Mouse (Mus musculus): ENCODE results near the gene Ccnl2. TPM values are rescaled to one million over a fixed set of nuclear protein-coding genes. Genes with fewer than 3 reads are reported as not detected.
A peak's percentile ranks its signal among the peaks of the same experiment; 100 is the strongest.

The Ccnl2 gene
- polyA plus RNA-seq, 1 experiment = 24.7 TPM

DNA sequence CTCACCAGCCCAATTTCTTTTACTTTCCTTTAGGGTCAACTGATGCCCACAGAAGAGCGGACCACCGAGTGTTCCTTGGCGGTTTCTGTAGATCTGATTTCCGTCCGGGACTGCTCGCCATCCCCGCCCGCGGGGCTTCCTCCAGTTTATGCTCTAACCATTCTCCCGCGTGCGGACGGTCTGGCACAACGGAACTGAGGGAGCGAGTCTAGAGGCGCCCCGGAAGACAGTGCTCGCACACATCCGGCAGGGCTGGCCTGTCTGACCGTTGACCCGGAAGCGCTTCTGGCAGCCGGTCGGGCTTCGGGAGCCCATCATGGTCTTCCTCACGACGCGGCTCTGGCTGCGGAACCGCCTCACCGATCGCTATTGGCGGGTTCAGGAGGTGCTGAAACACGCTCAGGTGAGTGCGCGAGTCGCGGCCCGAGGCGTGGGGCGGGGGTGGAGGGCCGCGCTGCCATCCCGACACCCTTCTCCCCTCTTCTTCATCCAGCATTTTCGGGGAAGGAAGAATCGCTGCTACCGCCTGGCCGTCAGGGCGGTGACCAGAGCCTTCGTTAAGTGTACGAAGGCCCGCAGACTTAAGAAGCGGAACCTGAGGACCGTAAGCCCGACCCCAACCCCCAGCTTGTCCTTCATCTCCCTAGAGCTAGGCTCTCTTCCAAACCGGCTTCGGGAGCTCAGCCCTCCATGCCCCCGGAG, 8.8 kb upstream of the Ccnl2 start:
- peak overlapping the region; percentile 88 for H3K4me3 ChIP-seq
- H3K4me2 ChIP-seq (ENCODE audit: low read depth) = peak overlapping the region; percentile 96
- no peaks in the 10 kb centered on the region for H3K27me3 ChIP-seq (ENCODE audit: control insufficient read depth, insufficient read depth, insufficient read length)
- peaks cover 17% of the 10 kb centered on the region for H3K36me3 ChIP-seq (ENCODE audit: control insufficient read depth, insufficient read depth)
- TF ChIP-seq USF1 (IDR thresholded peaks at IDR 0.05; ENCODE audit: low read depth) = no peak
- TF ChIP-seq MYOG (IDR thresholded peaks at IDR 0.05; ENCODE audit: control insufficient read depth in 1 of 3, insufficient read depth in 1 of 3, insufficient read length in 2 of 3, low read depth in 2 of 3) = peak in 1 of 3 experiments; percentile 28
- no peak for TF ChIP-seq CEBPB (IDR thresholded peaks at IDR 0.05; ENCODE audit: insufficient read depth, poor library complexity, severe bottlenecking)
- TF ChIP-seq POLR2AphosphoS2 (IDR thresholded peaks at IDR 0.05; ENCODE audit: insufficient read length, low read depth) = peak; percentile 72
- peak; percentile 61 for TF ChIP-seq POLR2A (IDR thresholded peaks at IDR 0.05; ENCODE audit: insufficient read length, low read depth)
- no peak for TF ChIP-seq MAX (IDR thresholded peaks at IDR 0.05; ENCODE audit: low read depth)
- TF ChIP-seq MYOD1 (IDR thresholded peaks at IDR 0.05; ENCODE audit: control insufficient read depth in 1 of 3, insufficient read length in 2 of 3, low read depth in 2 of 3) = no peak
- peaks cover 24% of the 10 kb centered on the region for H3K79me2 ChIP-seq (ENCODE audit: control insufficient read depth, insufficient read depth)
- peak overlapping the region; percentile 5 for H3ac ChIP-seq (ENCODE audit: control insufficient read depth, insufficient read length)

DNA sequence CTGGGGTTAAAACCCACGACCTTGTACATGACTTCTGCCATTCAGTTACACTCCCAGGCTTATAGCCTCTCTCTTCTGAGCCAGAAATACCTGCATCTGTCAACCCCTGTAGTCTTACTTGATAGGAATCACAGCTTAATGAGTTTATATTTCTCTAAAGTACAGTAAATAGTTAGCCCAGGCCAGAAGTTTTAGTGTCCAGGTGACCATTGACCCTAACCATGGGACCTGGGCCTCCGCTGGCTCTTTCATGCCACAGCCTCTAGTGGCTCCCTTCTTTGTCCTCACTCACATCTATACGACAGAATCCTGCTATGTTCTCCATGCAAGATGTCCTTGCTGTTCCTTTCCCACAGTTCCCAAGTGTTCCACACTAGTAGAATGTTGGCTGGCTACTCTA, 4.4 kb upstream of the Ccnl2 start:
- H3ac ChIP-seq (ENCODE audit: control insufficient read depth, insufficient read length) = no peak overlapping the region
- no peak overlapping the region for H3K4me3 ChIP-seq
- no peaks in the 10 kb centered on the region for H3K27me3 ChIP-seq (ENCODE audit: control insufficient read depth, insufficient read depth, insufficient read length)
- H3K36me3 ChIP-seq (ENCODE audit: control insufficient read depth, insufficient read depth) = peaks cover 44% of the 10 kb centered on the region
- H3K79me2 ChIP-seq (ENCODE audit: control insufficient read depth, insufficient read depth) = peaks cover 28% of the 10 kb centered on the region
- no peak overlapping the region for H3K4me2 ChIP-seq (ENCODE audit: low read depth)
- TF ChIP-seq REST (IDR thresholded peaks at IDR 0.05; ENCODE audit: insufficient read depth, insufficient read length) = no peak
- TF ChIP-seq USF1 (IDR thresholded peaks at IDR 0.05; ENCODE audit: low read depth) = no peak
- TF ChIP-seq SRF (IDR thresholded peaks at IDR 0.05; ENCODE audit: control insufficient read depth, insufficient read length, low read depth) = no peak
- TF ChIP-seq MYOG (IDR thresholded peaks at IDR 0.05; ENCODE audit: control insufficient read depth in 1 of 3, insufficient read depth in 1 of 3, insufficient read length in 2 of 3, low read depth in 2 of 3) = no peak
- no peak for TF ChIP-seq E2F4 (IDR thresholded peaks at IDR 0.05; ENCODE audit: insufficient read depth)
- TF ChIP-seq TCF3 (IDR thresholded peaks at IDR 0.05; ENCODE audit: insufficient read length, low read depth) = no peak
- no peak for TF ChIP-seq TCF12 (IDR thresholded peaks at IDR 0.05; ENCODE audit: insufficient read depth, poor library complexity, severe bottlenecking)
- TF ChIP-seq POLR2AphosphoS2 (IDR thresholded peaks at IDR 0.05; ENCODE audit: insufficient read length, low read depth) = no peak
- TF ChIP-seq MYOD1 (IDR thresholded peaks at IDR 0.05; ENCODE audit: control insufficient read depth in 1 of 3, insufficient read length in 2 of 3, low read depth in 2 of 3) = no peak
- TF ChIP-seq CEBPB (IDR thresholded peaks at IDR 0.05; ENCODE audit: insufficient read depth, poor library complexity, severe bottlenecking) = no peak

GRCm38 (mm10) chr4:155812665-155813181, 434 bp downstream of the Ccnl2 start:
- peak overlapping the region; percentile 92 for H3ac ChIP-seq (ENCODE audit: control insufficient read depth, insufficient read length)
- TF ChIP-seq MYOG (IDR thresholded peaks at IDR 0.05; ENCODE audit: control insufficient read depth in 1 of 3, insufficient read depth in 1 of 3, insufficient read length in 2 of 3, low read depth in 2 of 3) = no peak
- no peak for TF ChIP-seq SRF (IDR thresholded peaks at IDR 0.05; ENCODE audit: control insufficient read depth, insufficient read length, low read depth)
- TF ChIP-seq TCF12 (IDR thresholded peaks at IDR 0.05; ENCODE audit: insufficient read depth, poor library complexity, severe bottlenecking) = no peak
- no peak for TF ChIP-seq MAX (IDR thresholded peaks at IDR 0.05; ENCODE audit: low read depth)
- no peak for TF ChIP-seq POLR2AphosphoS2 (IDR thresholded peaks at IDR 0.05; ENCODE audit: insufficient read length, low read depth)
- no peak for TF ChIP-seq REST (IDR thresholded peaks at IDR 0.05; ENCODE audit: insufficient read depth, insufficient read length)
- no peak for TF ChIP-seq E2F4 (IDR thresholded peaks at IDR 0.05; ENCODE audit: insufficient read depth)
- TF ChIP-seq TCF3 (IDR thresholded peaks at IDR 0.05; ENCODE audit: insufficient read length, low read depth) = no peak
- no peak for TF ChIP-seq POLR2A (IDR thresholded peaks at IDR 0.05; ENCODE audit: insufficient read length, low read depth)
- TF ChIP-seq USF1 (IDR thresholded peaks at IDR 0.05; ENCODE audit: low read depth) = no peak
- no peak for TF ChIP-seq MYOD1 (IDR thresholded peaks at IDR 0.05; ENCODE audit: control insufficient read depth in 1 of 3, insufficient read length in 2 of 3, low read depth in 2 of 3)
- no peak for TF ChIP-seq CEBPB (IDR thresholded peaks at IDR 0.05; ENCODE audit: insufficient read depth, poor library complexity, severe bottlenecking)
- H3K27me3 ChIP-seq (ENCODE audit: control insufficient read depth, insufficient read depth, insufficient read length) = no peaks in the 10 kb centered on the region
- peak overlapping the region; percentile 71 for H3K4me3 ChIP-seq
- H3K36me3 ChIP-seq (ENCODE audit: control insufficient read depth, insufficient read depth) = peaks cover 59% of the 10 kb centered on the region
- H3K4me2 ChIP-seq (ENCODE audit: low read depth) = peak overlapping the region; percentile 79
- peaks cover 50% of the 10 kb centered on the region for H3K79me2 ChIP-seq (ENCODE audit: control insufficient read depth, insufficient read depth)

- Histone ChIP-seq H3K4me2 (ENCODE audit: low read depth) (no peak overlapping the region), H3K36me3 (ENCODE audit: control insufficient read depth, insufficient read depth) (peaks cover 71% of the 10 kb centered on the region), H3K27me3 (ENCODE audit: control insufficient read depth, insufficient read depth, insufficient read length) (no peaks in the 10 kb centered on the region), H3K4me3 (no peak overlapping the region), H3ac (ENCODE audit: control insufficient read depth, insufficient read length) (no peak overlapping the region), H3K79me2 (ENCODE audit: control insufficient read depth, insufficient read depth) (peaks cover 84% of the 10 kb centered on the region)
- TF ChIP-seq MYOD1 (IDR thresholded peaks at IDR 0.05; ENCODE audit: control insufficient read depth in 1 of 3, insufficient read length in 2 of 3, low read depth in 2 of 3) = no peak
- no peak for TF ChIP-seq E2F4 (IDR thresholded peaks at IDR 0.05; ENCODE audit: insufficient read depth)
- no peak for TF ChIP-seq MYOG (IDR thresholded peaks at IDR 0.05; ENCODE audit: control insufficient read depth in 1 of 3, insufficient read depth in 1 of 3, insufficient read length in 2 of 3, low read depth in 2 of 3)
- TF ChIP-seq MAX (IDR thresholded peaks at IDR 0.05; ENCODE audit: low read depth) = no peak
- no peak for TF ChIP-seq TCF12 (IDR thresholded peaks at IDR 0.05; ENCODE audit: insufficient read depth, poor library complexity, severe bottlenecking)
- no peak for TF ChIP-seq USF1 (IDR thresholded peaks at IDR 0.05; ENCODE audit: low read depth)
Observed at GRCm38 (mm10) chr4:155817533-155817932, 5.2 kb downstream of the Ccnl2 start.

Data from myocyte (in vitro differentiated cells).